Mouse (Mus musculus) MEL (cell line): ENCODE measurements around the gene Cltc. TPM values are rescaled to one million over a fixed set of nuclear protein-coding genes. Genes with fewer than 3 reads are reported as not detected.

Experiments used
- DNase-seq: peaks from one replicate; pipeline ENCODE4 v3.0.0; 2011; ENCODE audit warnings: low read depth, low spot score
- H3K27ac ChIP-seq: 2 replicates; pipeline ENCODE4 v1.5.1; 2012; ENCODE audit warnings: low read depth, mild to moderate bottlenecking, control low read depth, low read length, moderate library complexity; ENCODE audit not compliant: control insufficient read depth
- H3K27me3 ChIP-seq, 2 experiments: fragments of 150-350 bp in 1 of 2; sonication (generic) in 1 of 2; 2 replicates each; pipeline ENCODE4 v1.6.1; 2012; ENCODE audit warnings: low read length in 2 of 2, mild to moderate bottlenecking in 2 of 2, improper control_type of control experiment in 1 of 2, moderate library complexity in 1 of 2; ENCODE audit not compliant: insufficient read depth in 2 of 2, control insufficient read depth in 1 of 2
- H3K36me3 ChIP-seq, 2 experiments: 2 replicates each; pipeline ENCODE4 v1.6.1; 2012 to 2014; ENCODE audit warnings: low read length in 2 of 2, improper control_type of control experiment in 1 of 2, inconsistent platforms in 1 of 2, mild to moderate bottlenecking in 1 of 2; ENCODE audit not compliant: insufficient read depth in 2 of 2, control insufficient read depth in 1 of 2
- H3K4me1 ChIP-seq, 2 experiments: fragments of 150-350 bp in 1 of 2; sonication (generic) in 1 of 2; 2 replicates each; pipeline ENCODE4 v1.6.1; 2012; ENCODE audit warnings: low read length in 2 of 2, improper control_type of control experiment in 1 of 2, mild to moderate bottlenecking in 1 of 2; ENCODE audit not compliant: insufficient read depth in 2 of 2, control insufficient read depth in 1 of 2
- H3K4me3 ChIP-seq, 2 experiments: fragments of 150-350 bp in 1 of 2; sonication (generic) in 1 of 2; 2 replicates each; pipeline ENCODE4 v1.5.1; 2012; ENCODE audit warnings: low read depth in 2 of 2, low read length in 2 of 2, mild to moderate bottlenecking in 2 of 2, moderate library complexity in 2 of 2, control low read depth in 1 of 2, improper control_type of control experiment in 1 of 2; ENCODE audit not compliant: control insufficient read depth in 1 of 2, insufficient read depth in 1 of 2
- H3K79me2 ChIP-seq: 2 replicates; pipeline ENCODE4 v1.6.1; 2012; ENCODE audit warnings: mild to moderate bottlenecking, low read length, moderate library complexity; ENCODE audit not compliant: control insufficient read depth, poor library complexity, insufficient read depth
- H3K9ac ChIP-seq: 2 replicates; pipeline ENCODE4 v1.6.1; 2012; ENCODE audit warnings: low read depth, mild to moderate bottlenecking, control low read depth, low read length, moderate library complexity; ENCODE audit not compliant: control insufficient read depth, poor library complexity, severe bottlenecking
- H3K9me3 ChIP-seq: fragments of 150-350 bp; sonication (generic); replicated peaks from 2 replicates; pipeline ENCODE4 v1.6.1; 2012; ENCODE audit warnings: mild to moderate bottlenecking, low read length, improper control_type of control experiment, moderate library complexity; ENCODE audit not compliant: insufficient read depth
- CHD1 ChIP-seq: IDR thresholded peaks from 2 replicates; pipeline ENCODE4 v1.6.1; 2012; ENCODE audit warnings: low read depth, mild to moderate bottlenecking, inconsistent platforms, low read length, improper control_type of control experiment
- ELF1 ChIP-seq: IDR thresholded peaks from 2 replicates; pipeline ENCODE4 v1.6.1; 2014; ENCODE audit warnings: low read depth, mild to moderate bottlenecking, inconsistent platforms, low read length, improper control_type of control experiment, moderate library complexity
- EP300 ChIP-seq, 2 experiments: IDR thresholded peaks; 2 replicates each; pipeline ENCODE4 v1.6.1; 2011; ENCODE audit warnings: improper control_type of control experiment in 2 of 2, low read length in 2 of 2, low read depth in 1 of 2, mild to moderate bottlenecking in 1 of 2
- ETS1 ChIP-seq: IDR thresholded peaks from 2 replicates; pipeline ENCODE4 v1.6.1; 2012; ENCODE audit warnings: low read depth, mild to moderate bottlenecking, inconsistent platforms, low read length, improper control_type of control experiment, moderate library complexity
- GABPA ChIP-seq: IDR thresholded peaks from 2 replicates; pipeline ENCODE4 v1.6.1; 2012; ENCODE audit warnings: low read depth, mild to moderate bottlenecking, inconsistent platforms, low read length, improper control_type of control experiment, moderate library complexity
- GATA1 ChIP-seq: IDR thresholded peaks from 2 replicates; pipeline ENCODE4 v1.6.1; 2011; ENCODE audit warnings: low read depth, low read length, improper control_type of control experiment
- HCFC1 ChIP-seq: IDR thresholded peaks from 2 replicates; pipeline ENCODE4 v1.6.1; 2012; ENCODE audit warnings: low read depth, mild to moderate bottlenecking, inconsistent platforms, low read length, improper control_type of control experiment, moderate library complexity
- JUND ChIP-seq: IDR thresholded peaks from 2 replicates; pipeline ENCODE4 v1.6.1; 2011; ENCODE audit warnings: low read depth, mild to moderate bottlenecking, improper control_type of control experiment, low read length
- MAFK ChIP-seq: IDR thresholded peaks from 2 replicates; pipeline ENCODE4 v1.6.1; 2011; ENCODE audit warnings: low read depth, mild to moderate bottlenecking, low read length, improper control_type of control experiment, borderline replicate concordance
- MAX ChIP-seq: IDR thresholded peaks from 2 replicates; pipeline ENCODE4 v1.6.1; 2011; ENCODE audit warnings: low read length, improper control_type of control experiment
- MAZ ChIP-seq: IDR thresholded peaks from 2 replicates; pipeline ENCODE4 v1.6.1; 2012; ENCODE audit warnings: low read depth, mild to moderate bottlenecking, inconsistent platforms, low read length, improper control_type of control experiment
- MYB ChIP-seq: IDR thresholded peaks from 2 replicates; pipeline ENCODE4 v1.6.1; 2011; ENCODE audit warnings: mild to moderate bottlenecking, low read depth, low read length, improper control_type of control experiment
- MYC ChIP-seq: IDR thresholded peaks from 2 replicates; pipeline ENCODE4 v1.6.1; 2011; ENCODE audit warnings: low read depth, mild to moderate bottlenecking, low read length, improper control_type of control experiment, moderate library complexity
- NELFE ChIP-seq: IDR thresholded peaks from 2 replicates; pipeline ENCODE4 v1.6.1; 2011; ENCODE audit warnings: low read depth, low read length, improper control_type of control experiment
- SIN3A ChIP-seq: IDR thresholded peaks from 2 replicates; pipeline ENCODE4 v1.6.1; 2012; ENCODE audit warnings: low read length, improper control_type of control experiment, inconsistent platforms
- TCF12 ChIP-seq: IDR thresholded peaks from 2 replicates; pipeline ENCODE4 v1.6.1; 2014; ENCODE audit warnings: low read depth, mild to moderate bottlenecking, inconsistent platforms, low read length, improper control_type of control experiment, moderate library complexity
- USF1 ChIP-seq: IDR thresholded peaks from 2 replicates; pipeline ENCODE4 v1.6.1; 2014; ENCODE audit warnings: low read depth, mild to moderate bottlenecking, inconsistent platforms, low read length, improper control_type of control experiment, moderate library complexity
- ZKSCAN1 ChIP-seq: IDR thresholded peaks from 2 replicates; pipeline ENCODE4 v1.6.1; 2012; ENCODE audit warnings: low read depth, mild to moderate bottlenecking, inconsistent platforms, low read length, improper control_type of control experiment, moderate library complexity
- polyA plus RNA-seq, 2 experiments: library from polyadenylated mRNA; stranded (reverse) in 1 of 2; unstranded in 1 of 2; fragments of >175 nt in 1 of 2; fragments of >200 nt in 1 of 2; gene quantifications; 2 replicates each; pipeline versions ENCODE4 v1.2.1 to v1.2.4; 2012; ENCODE audit warnings: low replicate concordance in 2 of 2, low read depth in 1 of 2; ENCODE audit not compliant: insufficient read length in 2 of 2, insufficient read depth in 1 of 2, missing spikeins in 1 of 2
- total RNA-seq: library from RNA; depleted of rRNA; stranded (reverse); fragments of 300-350 nt; gene quantifications from 2 replicates; pipeline ENCODE4 v1.2.3, GENCODE M21; 2012

The Cltc gene
- total and polyA plus RNA-seq, 3 experiments, result 149 to 300 (median 205) TPM

DNA sequence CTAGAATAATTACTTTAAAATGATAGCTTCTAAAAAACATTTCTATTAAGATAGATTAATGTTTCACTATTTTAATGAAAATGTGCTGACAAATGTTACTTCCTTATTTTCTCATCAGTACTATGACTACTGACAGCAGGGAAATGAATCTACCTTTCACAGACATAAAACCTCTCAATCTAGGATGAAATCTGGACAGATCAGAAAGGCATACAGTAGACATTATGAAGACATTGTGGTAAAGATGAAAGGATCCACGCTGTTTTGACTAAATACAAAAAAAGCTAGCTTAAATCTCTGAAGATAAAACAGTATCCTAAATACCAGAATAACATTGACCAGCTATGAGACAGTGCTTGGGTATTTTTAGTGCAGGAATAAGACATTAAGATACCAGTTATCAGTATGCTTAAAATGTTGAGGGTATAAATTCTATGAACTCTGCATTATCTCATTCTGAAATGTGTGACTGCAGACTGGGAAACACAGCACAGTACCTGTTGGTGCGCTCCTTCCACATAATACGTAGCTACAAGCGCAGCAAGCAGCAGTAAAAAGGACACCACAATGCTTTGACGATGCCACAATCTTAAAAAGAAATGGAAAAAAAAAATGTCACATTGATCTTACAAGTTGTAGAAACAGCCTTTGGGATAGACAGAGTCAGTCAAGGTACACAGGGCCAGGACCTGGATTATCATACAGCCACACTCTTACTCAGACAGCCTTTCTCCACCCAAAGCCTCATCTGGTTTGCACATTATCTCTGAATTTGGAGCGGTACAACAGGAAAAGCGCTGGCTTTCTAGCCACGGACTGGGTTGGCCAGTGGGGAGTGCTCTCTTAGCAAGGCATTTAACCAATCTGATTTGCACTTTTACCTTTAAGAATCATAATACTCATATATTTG lies 94.1 kb downstream of the Cltc start (continued):
- TF ChIP-seq GABPA (0 out of 2 replicates have a peak, but pooled peaks have one; percentile 6), MYB (no peak), CHD1 (no peak), MAZ (0 out of 2 replicates have a peak, but pooled peaks have one; percentile 54)

DNA sequence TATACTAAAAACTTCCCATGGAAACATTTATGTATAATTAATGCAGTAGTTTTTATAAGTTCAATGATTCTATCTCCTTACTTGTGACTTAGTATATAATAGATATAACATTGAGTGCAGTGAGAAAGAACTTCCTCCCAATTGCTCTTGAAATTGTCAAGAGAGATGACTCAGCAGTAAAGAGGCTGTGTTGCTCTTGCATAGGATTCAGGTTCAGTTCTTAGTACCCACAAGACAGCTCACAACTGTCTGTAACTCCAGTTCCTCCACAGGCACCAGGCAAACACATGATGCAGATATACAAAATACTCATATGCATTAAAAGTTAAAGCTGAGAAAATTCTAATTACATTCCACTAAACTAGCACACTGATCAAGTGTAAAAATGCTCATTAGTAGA lies 99.5 kb downstream of the Cltc start:
- TF ChIP-seq ELF1 (peak; percentile 32; the same call in 1 of the 2 replicates), MYC (peak; percentile 16; the same call in 1 of the 2 replicates), EP300 (IDR thresholded peaks at IDR 0.05; ENCODE audit: low read depth in 1 of 2, low read length in 2 of 2) (peak; percentile 38 to 69; a peak in 3 of 4 replicates), GABPA (peak; percentile 93), MAZ (no peak), GATA1 (peak; percentile 44; the same call in 1 of the 2 replicates), ETS1 (peak; percentile 78), SIN3A (peak; percentile 59), MAFK (peak; percentile 97), NELFE (no peak), CHD1 (0 out of 2 replicates have a peak, but pooled peaks have one; percentile 4), JUND (no peak), TCF12 (0 out of 2 replicates have a peak, but pooled peaks have one; percentile 17), HCFC1 (no peak), USF1 (no peak), MAX (0 out of 2 replicates have a peak, but pooled peaks have one; percentile 30), ZKSCAN1 (no peak)
- peak; percentile 91 for DNase-seq
- H3K4me3 ChIP-seq, result no peak overlapping the region
- H3K27me3 ChIP-seq, result no peaks in the 10 kb centered on the region
- peak overlapping the region; percentile 38; the same call in 1 of the 2 replicates for H3K27ac ChIP-seq
- no peak overlapping the region for H3K9ac ChIP-seq
- H3K9me3 ChIP-seq, result no peaks in the 10 kb centered on the region
- H3K79me2 ChIP-seq, result no peaks in the 10 kb centered on the region; the same call in 1 of the 2 replicates
- peaks cover 16 to 31% of the 10 kb centered on the region in 2 experiments for H3K4me1 ChIP-seq
- H3K36me3 ChIP-seq, result peaks cover 21 to 31% of the 10 kb centered on the region in 2 experiments
